Mouse (Mus musculus): ENCODE results near the gene Sarm1. TPM values are rescaled to one million over a fixed set of nuclear protein-coding genes. Genes with fewer than 3 reads are reported as not detected.

Sarm1 gene
- polyA plus RNA-seq, 1 experiment from 2014 or later = 0.14 TPM

DNA sequence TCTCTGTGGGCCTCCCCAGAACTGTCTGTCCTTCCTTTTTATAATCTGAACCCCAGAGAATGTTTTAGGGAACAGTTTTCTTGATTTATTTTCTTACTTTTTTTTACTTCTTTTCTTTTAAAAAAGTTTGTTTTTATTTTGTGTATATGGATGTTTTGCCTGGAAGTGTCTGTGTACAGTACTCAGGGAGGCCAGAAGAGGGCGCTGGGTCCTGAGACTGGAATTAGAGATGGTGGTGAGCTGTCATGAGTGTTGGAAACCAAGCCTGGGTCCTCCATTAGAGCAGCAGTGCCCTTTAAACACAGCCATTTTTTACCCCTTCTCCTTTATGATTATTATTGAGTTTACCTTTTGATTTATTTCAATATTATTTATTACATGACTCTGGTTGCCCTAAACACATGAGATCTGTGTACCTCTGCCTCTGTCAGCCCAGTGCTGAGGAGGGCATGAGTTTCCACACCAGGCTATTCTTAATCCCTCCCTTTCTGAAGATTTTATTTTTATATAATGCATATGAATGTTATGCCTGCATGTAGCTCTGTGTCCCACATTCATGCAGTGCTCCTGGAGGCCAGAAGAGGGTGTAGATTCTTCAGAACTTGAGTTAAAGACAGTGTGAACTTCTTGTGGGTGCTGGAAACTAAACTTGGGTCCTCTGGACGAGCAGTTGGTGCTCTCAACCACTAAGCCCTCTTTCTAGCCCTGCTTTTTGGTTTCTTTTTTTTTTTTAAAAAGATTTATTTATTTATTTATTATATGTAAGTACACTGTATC lies 18.2 kb upstream of the Sarm1 start:
- TF ChIP-seq CTCF (IDR thresholded peaks at IDR 0.05; ENCODE audit: low read depth) (peak; percentile 62), EP300 (IDR thresholded peaks at IDR 0.05; ENCODE audit: low read depth) (no peak)
- Histone ChIP-seq H3K9ac (replicated peaks) (no peak overlapping the region), H3K4me3 (ENCODE audit: low read depth, low read length) (no peak overlapping the region), H3K4me1 (ENCODE audit: insufficient read depth) (peaks cover 27% of the 10 kb centered on the region), H3K36me3 (replicated peaks; ENCODE audit: insufficient read depth, low read length) (peaks cover 42% of the 10 kb centered on the region), H3K4me2 (ENCODE audit: low read depth, low read length) (no peak overlapping the region), H3K27me3 (ENCODE audit: insufficient read depth, low read length) (no peaks in the 10 kb centered on the region), H3K9me3 (ENCODE audit: low read length) (no peaks in the 10 kb centered on the region), H3K27ac (ENCODE audit: low read depth) (no peak overlapping the region)
- 55% methylated on average over 2 of the region's 2 CpGs for WGBS (ENCODE audit: insufficient replicate concordance)
- DNase-seq = no peak
- ATAC-seq = no peak

DNA sequence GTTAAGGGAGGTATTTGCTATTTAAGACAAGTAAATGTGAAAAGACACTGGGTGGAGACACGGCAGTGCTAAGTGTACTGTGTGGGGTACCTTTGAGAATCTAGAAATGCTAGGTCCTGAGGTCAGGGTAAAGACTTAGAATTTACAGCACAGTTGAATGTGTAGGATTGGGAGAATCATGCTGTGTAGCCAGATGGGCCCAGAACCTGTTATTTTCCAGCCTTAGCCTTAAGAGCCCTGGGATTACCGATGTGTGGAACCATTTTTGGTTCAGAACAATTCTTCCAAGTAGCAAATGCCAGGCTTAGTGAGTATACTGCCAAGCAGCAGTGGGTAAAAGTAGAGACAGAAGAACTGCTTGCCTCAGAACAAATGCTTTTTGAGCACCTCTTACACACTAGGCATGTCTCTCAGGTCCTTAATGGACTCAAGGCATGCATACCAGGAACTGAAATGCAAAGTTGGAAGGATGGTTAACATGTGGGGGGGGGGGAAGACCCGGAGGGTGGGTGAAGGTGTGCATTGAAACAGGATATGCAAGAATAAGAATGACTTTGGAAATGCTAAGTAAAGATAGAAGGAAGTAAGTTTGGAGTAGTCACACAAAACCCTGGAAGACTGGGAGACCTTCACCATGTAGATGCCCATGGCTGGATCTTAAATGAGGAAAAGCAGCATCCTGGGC lies 15.7 kb upstream of the Sarm1 start:
- Histone ChIP-seq H3K4me3 (ENCODE audit: low read depth, low read length) (peak overlapping the region; percentile 94), H3K4me2 (ENCODE audit: low read depth, low read length) (peak overlapping the region; percentile 94), H3K27me3 (ENCODE audit: insufficient read depth, low read length) (no peaks in the 10 kb centered on the region), H3K27ac (ENCODE audit: low read depth) (0 out of 2 replicates have a peak overlapping the region, but pooled peaks have one; percentile 7), H3K9ac (replicated peaks) (peak overlapping the region; percentile 96), H3K9me3 (ENCODE audit: low read length) (no peaks in the 10 kb centered on the region), H3K36me3 (replicated peaks; ENCODE audit: insufficient read depth, low read length) (peaks cover 38% of the 10 kb centered on the region), H3K4me1 (ENCODE audit: insufficient read depth) (peaks cover 27% of the 10 kb centered on the region)
- ATAC-seq (no peak), DNase-seq (no peak)
- TF ChIP-seq EP300 (IDR thresholded peaks at IDR 0.05; ENCODE audit: low read depth) (no peak), CTCF (IDR thresholded peaks at IDR 0.05; ENCODE audit: low read depth) (no peak)
- WGBS (ENCODE audit: insufficient replicate concordance) = 78% methylated on average over 3 of the region's 3 CpGs

DNA sequence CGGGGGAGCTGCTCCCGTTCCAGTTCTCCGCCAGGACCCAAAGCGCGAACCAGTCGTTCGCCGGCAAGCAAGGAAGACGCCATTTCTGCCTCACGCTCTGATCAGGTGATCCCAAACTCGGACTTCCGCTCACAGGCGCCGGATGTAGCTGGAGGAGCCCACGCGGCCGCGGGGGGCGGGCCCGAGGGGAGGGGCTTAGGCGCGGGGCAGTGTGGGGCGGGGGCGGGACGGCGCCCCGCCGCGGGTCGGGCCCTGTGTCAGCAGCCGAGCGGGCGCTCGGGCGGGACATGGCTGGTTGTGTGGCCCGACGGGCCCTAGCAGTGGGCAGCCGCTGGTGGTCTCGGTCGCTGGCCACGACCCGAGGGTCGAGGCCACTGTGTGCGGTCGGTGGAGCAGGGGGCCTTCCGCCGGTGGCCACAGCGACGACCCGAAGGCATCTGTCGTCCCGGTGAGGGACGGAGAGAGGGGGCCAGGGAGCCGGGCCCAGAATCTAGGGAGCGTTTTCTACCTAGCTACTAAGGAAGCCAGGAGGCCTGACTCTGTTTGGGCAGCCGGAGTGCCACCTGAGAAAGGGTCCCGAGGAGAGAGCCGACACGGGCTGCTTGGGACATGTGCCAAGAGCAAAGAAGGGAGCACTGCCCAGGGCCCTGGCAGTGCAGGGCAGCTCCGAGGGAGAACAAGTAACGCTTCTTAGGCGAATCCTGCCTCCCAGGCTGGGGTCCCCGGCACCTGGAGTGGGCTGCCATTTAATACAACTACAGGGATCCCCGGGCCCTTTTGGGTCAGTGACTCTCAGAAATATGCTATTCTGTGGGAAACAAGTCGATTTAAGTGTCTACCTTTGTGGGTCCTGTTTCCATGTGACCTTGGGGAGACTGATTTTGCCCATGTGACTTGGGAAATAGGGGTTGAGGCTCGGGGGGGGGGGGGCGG lies 14.7 kb upstream of the Sarm1 start, which contains the start of the genes Tmem199 and Poldip2:
Gene Tmem199 (minus strand): TSS at position 148 of the 933 bp plus-strand sequence.
Gene Poldip2 (plus strand): TSS at position 169 of the 933 bp plus-strand sequence.
- Histone ChIP-seq H3K4me3 (ENCODE audit: low read depth, low read length) (peak within 1 kb of the TSS; percentile 94), H3K4me2 (ENCODE audit: low read depth, low read length) (peak within 1 kb of the TSS; percentile 94), H3K27ac (ENCODE audit: low read depth) (peak within 1 kb of the TSS; percentile 92), H3K36me3 (replicated peaks; ENCODE audit: insufficient read depth, low read length) (peaks cover 39% of the 10 kb centered on the region), H3K27me3 (ENCODE audit: insufficient read depth, low read length) (no peaks in the 10 kb centered on the region), H3K9me3 (ENCODE audit: low read length) (no peaks in the 10 kb centered on the region), H3K4me1 (ENCODE audit: insufficient read depth) (peaks cover 27% of the 10 kb centered on the region), H3K9ac (replicated peaks) (peak within 1 kb of the TSS; percentile 96)
- TF ChIP-seq EP300 (IDR thresholded peaks at IDR 0.05; ENCODE audit: low read depth) (no peak), CTCF (IDR thresholded peaks at IDR 0.05; ENCODE audit: low read depth) (no peak)
- ATAC-seq (peak; percentile 98), DNase-seq (peak; percentile 94)
- WGBS (ENCODE audit: insufficient replicate concordance) = under 1% methylated on average over 59 of the region's 67 CpGs

- Histone ChIP-seq H3K9ac (replicated peaks) (no peak overlapping the region), H3K27ac (ENCODE audit: low read depth) (no peak overlapping the region), H3K4me2 (ENCODE audit: low read depth, low read length) (no peak overlapping the region), H3K9me3 (ENCODE audit: low read length) (no peaks in the 10 kb centered on the region), H3K36me3 (replicated peaks; ENCODE audit: insufficient read depth, low read length) (peaks cover 29% of the 10 kb centered on the region), H3K27me3 (ENCODE audit: insufficient read depth, low read length) (no peaks in the 10 kb centered on the region), H3K4me1 (ENCODE audit: insufficient read depth) (peaks cover 27% of the 10 kb centered on the region), H3K4me3 (ENCODE audit: low read depth, low read length) (no peak overlapping the region)
- TF ChIP-seq CTCF (IDR thresholded peaks at IDR 0.05; ENCODE audit: low read depth) (peak; percentile 64), EP300 (IDR thresholded peaks at IDR 0.05; ENCODE audit: low read depth) (no peak)
- ATAC-seq (no peak), DNase-seq (no peak)
- 70% methylated on average over 5 of the region's 5 CpGs for WGBS (ENCODE audit: insufficient replicate concordance)
Observed at GRCm38 (mm10) chr11:78509148-78509547, 11.6 kb upstream of the Sarm1 start.

- H3K27me3 ChIP-seq (ENCODE audit: insufficient read depth, low read length) = no peaks in the 10 kb centered on the region
- WGBS (ENCODE audit: insufficient replicate concordance) = 68% methylated on average over 3 of the region's 3 CpGs
- H3K4me2 ChIP-seq (ENCODE audit: low read depth, low read length) = no peak overlapping the region
- no peak overlapping the region for H3K27ac ChIP-seq (ENCODE audit: low read depth)
- H3K9ac ChIP-seq (replicated peaks) = no peak overlapping the region
- H3K36me3 ChIP-seq (replicated peaks; ENCODE audit: insufficient read depth, low read length) = peaks cover 26% of the 10 kb centered on the region
- ATAC-seq (no peak), DNase-seq (no peak)
- no peaks in the 10 kb centered on the region for H3K9me3 ChIP-seq (ENCODE audit: low read length)
- no peak overlapping the region for H3K4me3 ChIP-seq (ENCODE audit: low read depth, low read length)
- peaks cover 6% of the 10 kb centered on the region; the same call in 1 of the 2 replicates for H3K4me1 ChIP-seq (ENCODE audit: insufficient read depth)
- TF ChIP-seq CTCF (IDR thresholded peaks at IDR 0.05; ENCODE audit: low read depth) = no peak
- no peak for TF ChIP-seq EP300 (IDR thresholded peaks at IDR 0.05; ENCODE audit: low read depth)
Observed at GRCm38 (mm10) chr11:78505430-78505829, 7.9 kb upstream of the Sarm1 start.

Data from liver, postnatal 0 days (tissue).